Mouse (Mus musculus) kidney, adult 2 months (tissue): Measurements from ENCODE around the gene Nrsn2. TPM values are rescaled to one million over a fixed set of nuclear protein-coding genes. Genes with fewer than 3 reads are reported as not detected.
"Not testable (repeated sequence)": the region's sequence is repeated elsewhere in the genome, so short reads cannot be mapped to it uniquely, and the experiment has no call there.

Experiments
- DNase-seq: peaks from one replicate; pipeline ENCODE4 v3.0.0; 2021
- H3K27ac ChIP-seq: fragments of 200-500 bp; 2 replicates; pipeline ENCODE4 v1.5.1; 2012; ENCODE audit warnings: low read depth, low read length, control low read depth, inconsistent platforms; ENCODE audit not compliant: insufficient read depth
- H3K27me3 ChIP-seq: fragments of 200-500 bp; replicated peaks from 2 replicates; pipeline ENCODE4 v1.6.1; 2012; ENCODE audit warnings: mild to moderate bottlenecking, moderate library complexity, low read length, inconsistent platforms; ENCODE audit not compliant: control insufficient read depth, insufficient read depth
- H3K36me3 ChIP-seq: fragments of 200-500 bp; 2 replicates; pipeline ENCODE4 v1.6.1; 2012; ENCODE audit warnings: mild to moderate bottlenecking, moderate library complexity, low read length, inconsistent platforms; ENCODE audit not compliant: control insufficient read depth, insufficient read depth
- H3K4me1 ChIP-seq: fragments of 200-500 bp; 2 replicates; pipeline ENCODE4 v1.6.1; 2011; ENCODE audit warnings: low read length; ENCODE audit not compliant: control insufficient read depth, insufficient read depth
- H3K4me3 ChIP-seq: fragments of 200-500 bp; 2 replicates; pipeline ENCODE4 v1.5.1; 2011; ENCODE audit warnings: mild to moderate bottlenecking, low read depth, low read length, control low read depth; ENCODE audit not compliant: insufficient read depth
- CTCF ChIP-seq: fragments of 200-500 bp; conservative IDR thresholded peaks from 2 replicates; pipeline ENCODE4 v1.5.1; 2011; ENCODE audit warnings: low read depth, mild to moderate bottlenecking, control low read depth, low read length, moderate library complexity, mixed read lengths; ENCODE audit not compliant: insufficient read depth, insufficient read length
- POLR2A ChIP-seq: fragments of 200-500 bp; IDR thresholded peaks from one replicate; pipeline ENCODE4 v1.6.1; 2011; ENCODE audit warnings: low read depth, low read length, control low read depth
- WGBS: fragments of 180-500 bp; shearing (Covaris S2); methylation state at CpG from one replicate; pipeline ENCODE4 v1.1.7; 2018; 5-methylcytosine and 5-hydroxymethylcytosine counted together
- polyA plus RNA-seq: library from polyadenylated mRNA; depleted of rRNA; stranded (reverse); fragments of >200 nt; gene quantifications from 2 replicates; pipeline ENCODE4 v1.2.3, GENCODE M21; 2012

The Nrsn2 gene
- polyA plus RNA-seq, 1 experiment: 0.50 TPM

DNA sequence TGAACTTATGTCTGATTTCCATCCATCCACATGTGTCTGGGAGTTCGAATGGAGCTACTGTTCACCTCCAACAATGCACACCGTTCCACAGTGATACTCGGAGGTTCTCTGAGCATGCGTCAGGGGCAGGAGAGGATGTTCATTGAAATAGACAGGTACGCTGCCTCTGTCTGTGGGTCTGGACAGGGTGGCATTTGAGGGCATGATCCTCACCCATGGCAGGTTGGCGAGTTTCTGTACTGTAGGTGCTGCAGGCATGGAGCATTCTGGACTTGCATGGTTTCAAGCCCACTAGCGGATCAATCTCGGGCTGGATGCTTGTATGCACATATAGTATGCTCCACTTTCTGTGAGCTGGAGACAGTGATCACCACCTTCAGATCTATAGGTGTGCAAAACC is 15.2 kb downstream of the Nrsn2 start:
- Histone ChIP-seq H3K4me3 (no peak overlapping the region), H3K27me3 (no peaks in the 10 kb centered on the region), H3K36me3 (no peaks in the 10 kb centered on the region), H3K4me1 (peaks cover 7% of the 10 kb centered on the region; the same call in 1 of the 2 replicates), H3K27ac (0 out of 2 replicates have a peak overlapping the region, but pooled peaks have one; percentile 36)
- WGBS: 93% methylated on average over 8 of the region's 8 CpGs
- DNase-seq: no peak
- TF ChIP-seq CTCF (no peak), POLR2A (no peak)

DNA sequence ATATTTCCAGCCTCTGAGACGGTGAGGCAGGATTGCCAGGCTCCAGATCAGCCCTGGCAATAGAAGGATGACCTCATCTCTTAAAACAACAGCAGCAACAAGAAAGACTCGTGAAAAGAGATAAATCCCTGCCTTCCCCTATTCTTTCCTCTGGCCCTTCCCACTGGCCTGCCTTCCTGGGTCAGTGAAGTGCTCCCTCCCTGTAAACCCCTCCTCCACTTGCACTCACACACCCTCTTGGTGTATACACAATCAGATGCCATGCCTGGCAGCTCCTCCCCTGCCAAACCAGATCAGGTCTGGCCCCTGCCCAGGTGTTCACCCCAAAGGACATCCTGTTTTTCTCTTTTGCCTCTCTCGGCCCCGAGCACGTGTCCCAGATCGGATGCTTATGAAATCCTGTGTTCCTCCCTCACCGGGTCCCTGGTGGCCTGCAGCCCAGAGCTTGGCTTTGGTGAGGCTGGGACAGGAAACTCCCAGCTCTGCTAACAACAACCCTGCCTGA is 16.1 kb downstream of the Nrsn2 start:
- no peak overlapping the region for H3K4me3 ChIP-seq
- no peaks in the 10 kb centered on the region for H3K36me3 ChIP-seq
- DNase-seq: peak; percentile 88
- TF ChIP-seq POLR2A (no peak), CTCF (no peak)
- WGBS: 37% methylated on average over 7 of the region's 7 CpGs
- H3K27ac ChIP-seq: peak overlapping the region; percentile 49; the same call in 1 of the 2 replicates
- H3K4me1 ChIP-seq: peaks cover 7% of the 10 kb centered on the region; the same call in 1 of the 2 replicates
- no peaks in the 10 kb centered on the region for H3K27me3 ChIP-seq

DNA sequence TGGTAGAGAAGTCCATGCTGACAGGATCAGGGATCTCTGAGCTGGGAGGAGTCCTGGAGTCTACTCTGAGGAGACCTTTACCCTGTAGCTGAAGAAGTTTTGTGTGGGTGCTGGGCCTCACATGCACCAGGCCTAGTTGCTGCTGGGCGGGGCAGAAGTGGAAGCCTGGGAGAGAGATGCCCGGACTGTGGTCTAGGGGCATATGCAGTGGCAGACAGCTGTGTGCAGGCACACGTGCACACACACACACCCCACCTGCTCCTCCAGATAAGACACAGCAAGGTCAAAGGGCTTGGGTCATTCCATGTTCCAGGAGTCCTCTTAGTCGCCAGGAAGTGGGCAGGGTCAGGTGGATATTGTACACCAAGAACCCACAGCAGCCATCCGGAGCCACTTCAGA is 16.8 kb downstream of the Nrsn2 start:
- H3K4me3 ChIP-seq: no peak overlapping the region
- DNase-seq: peak; percentile 70
- H3K4me1 ChIP-seq: peaks cover 7% of the 10 kb centered on the region; the same call in 1 of the 2 replicates
- no peaks in the 10 kb centered on the region for H3K36me3 ChIP-seq
- peak overlapping the region; percentile 49; the same call in 1 of the 2 replicates for H3K27ac ChIP-seq
- 51% methylated on average over 5 of the region's 5 CpGs for WGBS
- no peaks in the 10 kb centered on the region for H3K27me3 ChIP-seq
- TF ChIP-seq POLR2A (no peak), CTCF (no peak)

DNA sequence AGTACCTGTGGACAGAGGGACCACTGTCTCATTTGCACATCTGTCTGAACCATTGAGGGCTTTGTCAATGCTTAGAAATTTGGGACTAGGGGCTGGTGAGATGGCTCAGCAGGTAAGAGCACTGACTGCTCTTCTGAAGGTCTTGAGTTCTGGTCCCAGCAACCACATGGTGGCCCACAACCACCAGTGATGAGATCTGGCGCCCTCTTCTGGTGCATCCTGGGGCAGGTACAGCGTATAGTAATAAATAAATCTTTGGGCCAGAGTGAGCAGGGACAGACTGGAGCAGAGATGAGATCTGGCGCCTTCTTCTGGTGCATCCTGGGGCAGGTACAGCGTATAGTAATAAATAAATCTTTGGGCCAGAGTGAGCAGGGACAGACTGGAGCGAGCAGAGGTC is 17.5 kb downstream of the Nrsn2 start:
- not testable (repeated sequence) for DNase-seq, H3K36me3 ChIP-seq, H3K4me1 ChIP-seq, H3K27me3 ChIP-seq, H3K27ac ChIP-seq, H3K4me3 ChIP-seq
- WGBS: 87% methylated on average over 5 of the region's 5 CpGs
- peak; percentile 19; the same call in 1 of the 2 replicates for TF ChIP-seq CTCF

DNA sequence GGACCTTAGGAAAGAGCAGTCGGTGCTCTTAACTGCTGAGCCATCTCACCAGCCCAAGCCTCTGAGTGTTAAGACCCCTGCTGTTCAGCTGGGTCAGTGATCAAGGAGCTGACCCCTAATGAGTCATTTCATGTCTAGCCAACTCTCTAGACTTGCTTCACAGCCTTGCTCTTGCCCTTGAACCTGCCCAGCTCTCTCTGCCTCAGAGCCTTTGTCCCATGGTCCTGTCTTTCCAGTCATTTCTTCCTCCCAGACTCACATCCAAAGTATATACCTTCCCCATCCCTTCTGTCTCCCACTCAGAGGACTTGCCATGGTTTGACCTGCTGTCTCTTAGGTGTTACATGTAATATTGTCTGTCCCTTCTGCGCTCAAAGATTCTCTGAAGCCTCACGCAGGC is 19.2 kb downstream of the Nrsn2 start:
- no peak for DNase-seq

DNA sequence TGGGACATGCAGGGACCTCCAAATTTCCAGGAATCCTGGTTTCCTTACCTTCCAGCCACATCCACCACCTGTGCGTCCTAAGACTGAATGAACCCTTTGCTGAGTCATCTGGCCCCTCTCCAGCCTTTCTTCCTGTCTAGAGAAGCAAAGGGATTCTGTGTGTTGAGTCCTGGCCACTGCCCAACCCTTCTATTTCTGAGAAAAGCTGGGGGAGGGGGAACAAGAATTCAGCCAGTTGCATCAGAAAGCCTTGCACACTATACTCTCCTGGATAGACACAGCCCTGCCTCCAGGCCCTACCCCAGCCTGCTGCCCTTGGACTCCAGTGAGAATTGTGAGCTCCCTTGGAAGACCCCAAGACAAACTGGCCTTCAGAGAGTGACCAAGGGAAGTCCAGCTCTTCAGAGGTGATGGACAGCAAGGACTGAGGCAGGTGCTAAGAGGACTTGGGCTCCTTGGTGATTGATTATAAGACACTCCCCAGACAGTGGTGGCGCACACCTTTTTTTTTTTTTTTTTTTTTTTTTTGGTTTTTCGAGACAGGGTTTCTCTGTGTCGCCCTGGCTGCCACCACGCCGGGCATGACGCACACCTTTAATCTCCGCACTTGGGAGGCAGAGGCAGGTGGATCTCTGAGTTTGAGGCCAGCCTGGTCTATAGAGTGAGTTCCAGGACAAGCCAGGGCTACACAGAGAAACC is 26.4 kb downstream of the Nrsn2 start:
- no peaks in the 10 kb centered on the region for H3K4me1 ChIP-seq
- no peak overlapping the region for H3K4me3 ChIP-seq
- H3K27ac ChIP-seq: no peak overlapping the region
- H3K36me3 ChIP-seq: no peaks in the 10 kb centered on the region
- TF ChIP-seq POLR2A (no peak), CTCF (no peak)
- H3K27me3 ChIP-seq: no peaks in the 10 kb centered on the region
- peak; percentile 87 for DNase-seq
- 86% methylated on average over 8 of the region's 8 CpGs for WGBS

More for the DNA sequence above, 19.2 kb downstream of the Nrsn2 start:
- Histone ChIP-seq H3K4me3 (no peak overlapping the region), H3K27me3 (no peaks in the 10 kb centered on the region), H3K36me3 (no peaks in the 10 kb centered on the region), H3K4me1 (0 out of 2 replicates have a peak, but pooled peaks cover 3% of the 10 kb centered on the region), H3K27ac (no peak overlapping the region)
- WGBS: 86% methylated on average over 3 of the region's 3 CpGs
- TF ChIP-seq CTCF: no peak
- TF ChIP-seq POLR2A: no peak

DNA sequence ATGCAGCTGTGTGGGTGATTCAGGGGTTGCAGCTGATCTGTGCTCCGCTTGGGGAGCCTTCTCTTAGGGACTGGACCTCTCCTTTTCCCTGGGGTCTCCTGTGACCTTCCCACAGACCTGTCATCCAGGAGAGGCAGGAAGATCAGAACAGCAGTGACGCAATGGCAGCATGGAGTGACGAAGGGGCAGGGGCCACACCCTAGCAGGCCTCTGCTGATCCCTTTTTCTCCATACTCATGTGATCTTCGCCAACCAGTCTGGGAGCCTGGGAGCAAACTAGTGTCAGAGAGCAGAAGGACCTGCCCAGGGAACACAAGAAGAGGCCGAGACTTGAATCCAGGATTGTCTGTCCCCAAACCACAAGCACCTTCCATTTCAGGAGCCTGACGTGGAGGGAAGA is 27.2 kb downstream of the Nrsn2 start:
- Histone ChIP-seq H3K27ac (no peak overlapping the region), H3K4me1 (no peaks in the 10 kb centered on the region), H3K36me3 (no peaks in the 10 kb centered on the region), H3K27me3 (no peaks in the 10 kb centered on the region), H3K4me3 (no peak overlapping the region)
- 92% methylated on average over 6 of the region's 6 CpGs for WGBS
- no peak for DNase-seq
- TF ChIP-seq POLR2A: no peak
